Mouse (Mus musculus): ENCODE data around the gene Svop. TPM values are rescaled to one million over a fixed set of nuclear protein-coding genes. Genes with fewer than 3 reads are reported as not detected.

The Svop gene
- polyA plus RNA-seq, 1 experiment = not detected

DNA sequence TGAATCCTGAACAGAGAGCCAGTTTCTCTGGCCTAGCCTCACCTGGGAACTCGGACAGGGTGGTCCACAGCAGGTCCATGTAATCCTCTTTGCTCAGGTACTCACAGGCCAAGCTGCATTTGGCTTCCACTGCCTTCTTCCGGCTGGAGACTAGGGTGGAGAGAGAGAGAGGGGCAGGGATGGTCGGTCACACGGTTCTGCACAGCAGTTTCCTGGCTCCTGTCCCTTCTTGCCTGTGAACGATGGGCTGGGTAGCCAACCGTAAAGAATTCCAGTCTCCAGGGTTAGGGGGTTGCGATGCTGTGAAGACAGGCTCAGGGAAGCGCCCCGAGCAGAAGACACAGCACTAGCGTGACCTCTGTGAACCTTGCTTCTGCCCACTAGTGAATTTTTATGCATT, 56.3 kb downstream of the Svop start:
- DNase-seq (ENCODE audit: low read depth in 1 of 2, low spot score in 2 of 2) = no peak
- Histone ChIP-seq H3K27me3 (ENCODE audit: control insufficient read depth, insufficient read depth, low read length) (no peaks in the 10 kb centered on the region), H3K27ac (ENCODE audit: insufficient read depth, low read length) (no peak overlapping the region), H3K4me3 (ENCODE audit: extremely low read depth, insufficient read depth, insufficient read length) (no peak overlapping the region), H3K4me1 (ENCODE audit: control insufficient read depth, insufficient read depth, insufficient read length) (no peaks in the 10 kb centered on the region), H3K36me3 (ENCODE audit: control insufficient read depth, insufficient read depth, low read length) (no peaks in the 10 kb centered on the region)
- TF ChIP-seq POLR2A (IDR thresholded peaks at IDR 0.05; ENCODE audit: low read depth, low read length) = no peak
- TF ChIP-seq CTCF (IDR thresholded peaks at IDR 0.05; ENCODE audit: extremely low read depth, insufficient read depth, insufficient read length, insufficient replicate concordance) = no peak
- WGBS = 69% methylated on average over 10 of the region's 10 CpGs

- Histone ChIP-seq H3K36me3 (ENCODE audit: control insufficient read depth, insufficient read depth, low read length) (no peaks in the 10 kb centered on the region), H3K4me1 (ENCODE audit: control insufficient read depth, insufficient read depth, insufficient read length) (no peaks in the 10 kb centered on the region), H3K27ac (ENCODE audit: insufficient read depth, low read length) (no peak overlapping the region), H3K4me3 (ENCODE audit: extremely low read depth, insufficient read depth, insufficient read length) (no peak overlapping the region), H3K27me3 (ENCODE audit: control insufficient read depth, insufficient read depth, low read length) (no peaks in the 10 kb centered on the region)
- WGBS = 82% methylated on average over 7 of the region's 7 CpGs
- DNase-seq (ENCODE audit: low read depth in 1 of 2, low spot score in 2 of 2) = no peak
- TF ChIP-seq CTCF (IDR thresholded peaks at IDR 0.05; ENCODE audit: extremely low read depth, insufficient read depth, insufficient read length, insufficient replicate concordance) = no peak
- TF ChIP-seq POLR2A (IDR thresholded peaks at IDR 0.05; ENCODE audit: low read depth, low read length) = no peak
These were observed 57.0 kb downstream of the Svop start for GRCm38 (mm10) chr5:114034393-114034792.

DNA sequence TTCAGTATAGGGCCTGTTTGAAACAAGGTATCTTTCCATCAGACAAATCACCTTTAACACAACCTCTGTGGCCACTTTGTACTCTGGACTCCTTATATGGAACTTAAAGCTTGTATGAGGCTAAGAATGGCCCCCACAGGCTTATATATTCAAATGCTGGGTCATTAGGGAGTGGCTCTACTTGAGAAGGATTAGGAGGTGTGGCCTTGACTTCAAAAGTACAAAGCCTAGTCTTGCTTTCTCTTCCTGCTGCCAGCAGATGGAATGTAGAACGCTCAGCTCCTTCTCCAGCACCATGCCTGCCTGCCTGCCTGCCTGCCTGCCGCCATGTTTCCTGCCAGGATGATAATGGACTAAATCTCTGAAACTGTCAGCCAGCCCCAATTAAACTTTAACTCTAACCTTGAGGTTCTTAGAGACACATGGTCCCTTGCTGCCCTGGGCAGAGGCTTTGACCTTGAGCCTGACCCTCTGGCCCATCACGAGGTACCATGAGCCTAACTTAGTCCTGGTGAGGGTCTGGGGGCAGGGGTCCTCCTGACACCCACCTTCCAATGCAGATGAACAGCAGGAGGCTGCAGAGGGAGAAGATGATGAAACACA, 59.1 kb downstream of the Svop start:
- DNase-seq (ENCODE audit: low read depth in 1 of 2, low spot score in 2 of 2) = no peak
- no peaks in the 10 kb centered on the region for H3K36me3 ChIP-seq (ENCODE audit: control insufficient read depth, insufficient read depth, low read length)
- TF ChIP-seq CTCF (IDR thresholded peaks at IDR 0.05; ENCODE audit: extremely low read depth, insufficient read depth, insufficient read length, insufficient replicate concordance) (no peak), POLR2A (IDR thresholded peaks at IDR 0.05; ENCODE audit: low read depth, low read length) (no peak)
- no peaks in the 10 kb centered on the region for H3K27me3 ChIP-seq (ENCODE audit: control insufficient read depth, insufficient read depth, low read length)
- no peak overlapping the region for H3K27ac ChIP-seq (ENCODE audit: insufficient read depth, low read length)
- H3K4me1 ChIP-seq (ENCODE audit: control insufficient read depth, insufficient read depth, insufficient read length) = no peaks in the 10 kb centered on the region
- no peak overlapping the region for H3K4me3 ChIP-seq (ENCODE audit: extremely low read depth, insufficient read depth, insufficient read length)
- 87% methylated on average over 3 of the region's 3 CpGs for WGBS

GRCm38 (mm10) chr5:114030652-114031051, 60.7 kb downstream of the Svop start:
- TF ChIP-seq POLR2A (IDR thresholded peaks at IDR 0.05; ENCODE audit: low read depth, low read length) (no peak), CTCF (IDR thresholded peaks at IDR 0.05; ENCODE audit: extremely low read depth, insufficient read depth, insufficient read length, insufficient replicate concordance) (no peak)
- Histone ChIP-seq H3K4me3 (ENCODE audit: extremely low read depth, insufficient read depth, insufficient read length) (no peak overlapping the region), H3K27me3 (ENCODE audit: control insufficient read depth, insufficient read depth, low read length) (no peaks in the 10 kb centered on the region), H3K4me1 (ENCODE audit: control insufficient read depth, insufficient read depth, insufficient read length) (no peaks in the 10 kb centered on the region), H3K27ac (ENCODE audit: insufficient read depth, low read length) (no peak overlapping the region), H3K36me3 (ENCODE audit: control insufficient read depth, insufficient read depth, low read length) (no peaks in the 10 kb centered on the region)
- 87% methylated on average over 12 of the region's 12 CpGs for WGBS
- no peak for DNase-seq (ENCODE audit: low read depth in 1 of 2, low spot score in 2 of 2)

- H3K27me3 ChIP-seq (ENCODE audit: control insufficient read depth, insufficient read depth, low read length) = no peaks in the 10 kb centered on the region
- DNase-seq (ENCODE audit: low read depth in 1 of 2, low spot score in 2 of 2) = no peak
- TF ChIP-seq POLR2A (IDR thresholded peaks at IDR 0.05; ENCODE audit: low read depth, low read length) (no peak), CTCF (IDR thresholded peaks at IDR 0.05; ENCODE audit: extremely low read depth, insufficient read depth, insufficient read length, insufficient replicate concordance) (no peak)
- H3K4me1 ChIP-seq (ENCODE audit: control insufficient read depth, insufficient read depth, insufficient read length) = no peaks in the 10 kb centered on the region
- no peak overlapping the region for H3K4me3 ChIP-seq (ENCODE audit: extremely low read depth, insufficient read depth, insufficient read length)
- no peaks in the 10 kb centered on the region for H3K36me3 ChIP-seq (ENCODE audit: control insufficient read depth, insufficient read depth, low read length)
- no peak overlapping the region for H3K27ac ChIP-seq (ENCODE audit: insufficient read depth, low read length)
- WGBS = 83% methylated on average over 12 of the region's 12 CpGs
These were observed 63.3 kb downstream of the Svop start for GRCm38 (mm10) chr5:114028111-114028510.

GRCm38 (mm10) chr5:114027217-114027944, 64.0 kb downstream of the Svop start:
- 85% methylated on average over 12 of the region's 12 CpGs for WGBS
- Histone ChIP-seq H3K4me1 (ENCODE audit: control insufficient read depth, insufficient read depth, insufficient read length) (no peaks in the 10 kb centered on the region), H3K27me3 (ENCODE audit: control insufficient read depth, insufficient read depth, low read length) (no peaks in the 10 kb centered on the region), H3K27ac (ENCODE audit: insufficient read depth, low read length) (no peak overlapping the region), H3K36me3 (ENCODE audit: control insufficient read depth, insufficient read depth, low read length) (no peaks in the 10 kb centered on the region), H3K4me3 (ENCODE audit: extremely low read depth, insufficient read depth, insufficient read length) (no peak overlapping the region)
- TF ChIP-seq POLR2A (IDR thresholded peaks at IDR 0.05; ENCODE audit: low read depth, low read length) (no peak), CTCF (IDR thresholded peaks at IDR 0.05; ENCODE audit: extremely low read depth, insufficient read depth, insufficient read length, insufficient replicate concordance) (no peak)
- DNase-seq (ENCODE audit: low read depth in 1 of 2, low spot score in 2 of 2) = no peak

DNA sequence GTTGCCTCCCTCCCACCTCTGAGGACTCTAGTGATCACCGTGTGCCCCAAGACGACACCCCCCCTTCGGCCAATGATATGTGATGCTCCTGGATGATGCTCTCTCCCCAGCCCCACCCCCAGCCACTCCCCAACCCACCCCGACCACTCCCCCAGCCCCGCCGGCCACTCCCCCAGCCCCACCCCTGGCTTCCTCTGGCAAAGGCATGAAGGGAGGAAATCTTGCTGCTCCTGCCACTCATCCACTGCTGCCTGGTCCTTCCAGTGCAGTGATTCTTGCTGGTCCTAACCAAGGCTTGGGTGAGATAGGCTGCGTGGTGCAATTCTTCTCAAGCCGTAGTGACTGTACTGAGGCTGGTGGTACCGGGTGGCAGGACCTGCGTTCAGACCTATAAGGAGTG, 66.5 kb downstream of the Svop start:
- Histone ChIP-seq H3K4me3 (ENCODE audit: extremely low read depth, insufficient read depth, insufficient read length) (no peak overlapping the region), H3K27me3 (ENCODE audit: control insufficient read depth, insufficient read depth, low read length) (no peaks in the 10 kb centered on the region), H3K4me1 (ENCODE audit: control insufficient read depth, insufficient read depth, insufficient read length) (no peaks in the 10 kb centered on the region), H3K36me3 (ENCODE audit: control insufficient read depth, insufficient read depth, low read length) (no peaks in the 10 kb centered on the region), H3K27ac (ENCODE audit: insufficient read depth, low read length) (no peak overlapping the region)
- TF ChIP-seq POLR2A (IDR thresholded peaks at IDR 0.05; ENCODE audit: low read depth, low read length) (no peak), CTCF (IDR thresholded peaks at IDR 0.05; ENCODE audit: extremely low read depth, insufficient read depth, insufficient read length, insufficient replicate concordance) (no peak)
- 12% methylated on average over 8 of the region's 10 CpGs for WGBS
- DNase-seq (ENCODE audit: low read depth in 1 of 2, low spot score in 2 of 2) = no peak
